Mouse (Mus musculus) gonadal fat pad, adult 2 months (tissue): ENCODE data around the gene 4930442H23Rik. TPM values are rescaled to one million over a fixed set of nuclear protein-coding genes. Genes with fewer than 3 reads are reported as not detected.
A peak's percentile ranks its signal among the peaks of the same experiment; 100 is the strongest.
"Not testable (repeated sequence)": the region's sequence is repeated elsewhere in the genome, so short reads cannot be mapped to it uniquely, and the experiment has no call there.

Experiments
- DNase-seq: peaks from one replicate; pipeline ENCODE4 v3.0.0-alpha.2; 2012; ENCODE audit warnings: low read depth
- polyA plus RNA-seq: library from polyadenylated mRNA; depleted of rRNA; stranded (reverse); fragments of >200 nt; gene quantifications from 2 replicates; pipeline ENCODE4 v1.2.3, GENCODE M21; 2012

The 4930442H23Rik gene
- polyA plus RNA-seq, 1 experiment: not detected

DNA sequence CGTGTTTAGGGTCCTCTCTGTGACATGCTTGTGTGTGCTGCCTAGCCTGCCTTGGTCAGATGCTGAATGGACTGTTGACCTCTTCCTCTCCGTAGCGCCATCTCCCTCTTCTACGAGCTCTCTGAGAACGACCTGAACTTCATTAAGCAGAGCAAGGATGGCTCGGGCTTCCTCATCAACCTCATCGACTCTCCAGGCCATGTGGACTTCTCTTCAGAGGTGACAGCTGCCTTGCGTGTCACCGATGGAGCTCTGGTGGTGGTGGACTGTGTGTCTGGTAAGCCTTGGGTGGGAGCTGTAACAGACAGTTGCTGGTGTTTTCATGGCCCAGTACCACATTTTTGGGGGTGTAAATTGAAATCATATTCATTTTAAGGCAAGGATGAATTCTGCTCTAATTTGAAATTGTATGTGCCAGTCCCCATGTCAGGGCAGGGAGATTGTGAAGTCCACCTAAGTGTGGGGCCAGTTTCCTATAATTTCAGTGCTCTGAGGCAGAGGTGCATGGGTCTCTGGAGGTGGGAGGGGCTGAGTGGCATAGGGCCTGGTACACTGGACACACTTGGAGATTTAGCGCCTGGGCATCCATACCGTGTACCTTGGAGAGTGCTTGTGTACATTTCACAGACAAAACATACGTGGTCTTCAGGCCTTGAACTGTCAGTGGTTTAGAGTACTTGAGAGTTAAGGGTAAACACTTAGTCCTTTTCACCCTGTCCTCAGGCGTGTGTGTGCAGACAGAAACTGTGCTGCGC, 5.5 kb downstream of the 4930442H23Rik start:
- DNase-seq: no peak

- no peak for DNase-seq
Observed at GRCm38 (mm10) chr10:81177491-81177925, 6.1 kb downstream of the 4930442H23Rik start.

GRCm38 (mm10) chr10:81176466-81177271, 7.0 kb downstream of the 4930442H23Rik start, which contains the start of gene Eef2:
Gene Eef2, plus strand, starts transcription at chr10:81176631.
- DNase-seq: no peak

- no peak for DNase-seq
Observed at GRCm38 (mm10) chr10:81175936-81176465, 7.6 kb downstream of the 4930442H23Rik start.

DNA sequence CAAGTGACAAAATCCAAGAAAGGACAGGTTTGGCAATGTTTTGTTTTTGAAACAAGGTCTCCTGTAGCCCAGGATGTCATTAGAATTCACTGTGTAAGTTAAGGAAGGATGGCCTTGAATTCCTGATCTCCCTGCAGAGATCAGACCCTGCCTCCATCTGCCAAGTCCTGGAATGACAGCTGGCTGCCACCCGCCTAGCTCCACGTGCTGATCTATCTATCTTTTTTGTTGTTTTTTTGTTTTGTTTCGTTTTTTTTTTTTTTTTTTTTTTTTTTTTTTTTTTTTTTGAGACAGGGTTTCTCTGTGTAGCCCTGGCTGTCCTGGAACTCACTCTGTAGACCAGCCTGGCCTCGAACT, 8.3 kb downstream of the 4930442H23Rik start:
- DNase-seq: not testable (repeated sequence)

- DNase-seq: no peak
Observed at GRCm38 (mm10) chr10:81174617-81175344, 8.9 kb downstream of the 4930442H23Rik start.

- DNase-seq: no peak
Observed at GRCm38 (mm10) chr10:81173132-81173531, 10.5 kb downstream of the 4930442H23Rik start.

DNA sequence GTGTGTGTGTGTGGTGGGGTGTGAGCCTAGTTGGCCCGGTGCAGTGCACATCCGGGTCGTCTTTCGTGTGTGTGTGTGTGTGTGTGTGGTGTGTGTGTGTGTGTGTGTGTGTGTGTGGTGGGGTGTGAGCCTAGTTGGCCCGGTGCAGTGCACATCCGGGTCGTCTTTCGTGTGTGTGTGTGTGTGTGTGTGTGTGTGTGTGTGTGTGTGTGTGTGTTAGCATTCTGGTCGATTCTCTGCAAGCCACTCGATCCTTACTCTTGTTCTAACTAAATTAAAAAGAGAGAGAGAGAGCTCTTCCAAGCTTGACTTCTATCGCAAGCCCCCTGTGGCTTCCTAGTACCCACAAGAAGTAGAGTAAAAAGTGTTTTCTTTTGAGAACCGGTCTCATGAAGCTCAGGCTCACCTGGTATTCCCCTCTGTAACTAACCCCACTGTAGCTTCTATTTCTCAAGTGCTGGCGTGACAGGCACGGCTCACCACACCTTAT, 14.2 kb downstream of the 4930442H23Rik start:
- not testable (repeated sequence) for DNase-seq

DNA sequence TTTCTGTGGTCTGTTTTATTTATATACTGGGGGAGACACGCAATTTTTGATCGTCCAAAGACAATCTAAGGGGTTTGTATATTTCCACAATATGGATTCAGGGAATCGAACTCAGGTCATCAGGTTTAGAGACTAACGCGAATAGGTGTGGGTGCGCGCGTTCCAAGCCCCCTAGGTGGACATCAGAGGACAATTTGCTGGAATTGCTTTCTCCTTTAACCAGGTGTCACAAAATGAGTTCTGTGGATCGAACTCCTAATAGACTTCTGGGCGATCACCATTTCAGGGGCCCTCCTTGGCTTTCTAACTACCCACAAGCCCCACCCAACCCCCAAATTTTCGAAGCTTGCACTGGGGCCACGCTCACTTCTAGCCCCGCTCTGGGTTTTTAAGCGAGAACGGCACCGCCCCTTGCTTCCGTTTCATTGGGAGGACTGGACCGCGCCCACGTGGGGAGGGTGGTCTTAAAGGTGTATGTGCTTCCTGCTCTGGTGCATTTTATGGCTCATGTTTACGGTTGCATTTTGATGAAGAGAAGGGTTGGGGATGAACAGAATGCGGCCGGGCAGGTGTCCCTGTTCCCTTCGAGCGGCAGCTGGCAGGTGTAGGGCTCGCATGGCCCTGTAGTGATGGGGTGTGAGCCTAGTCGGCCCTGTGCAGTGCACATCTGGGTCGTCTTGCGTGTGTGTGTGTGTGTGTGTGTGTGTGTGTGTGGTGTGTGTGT, 15.0 kb downstream of the 4930442H23Rik start:
- no peak for DNase-seq

- DNase-seq: no peak
Observed at GRCm38 (mm10) chr10:81168087-81168431, 15.6 kb downstream of the 4930442H23Rik start.

- DNase-seq: peak; percentile 91
Observed at GRCm38 (mm10) chr10:81167200-81168086, 16.2 kb downstream of the 4930442H23Rik start, which contains the start of gene Pias4. Gene Pias4, minus strand, starts transcription at chr10:81167923.

- DNase-seq: no peak
Observed at GRCm38 (mm10) chr10:81165118-81165517, 18.5 kb downstream of the 4930442H23Rik start.

- no peak for DNase-seq
Observed at GRCm38 (mm10) chr10:81162318-81162652, 21.4 kb downstream of the 4930442H23Rik start.

DNA sequence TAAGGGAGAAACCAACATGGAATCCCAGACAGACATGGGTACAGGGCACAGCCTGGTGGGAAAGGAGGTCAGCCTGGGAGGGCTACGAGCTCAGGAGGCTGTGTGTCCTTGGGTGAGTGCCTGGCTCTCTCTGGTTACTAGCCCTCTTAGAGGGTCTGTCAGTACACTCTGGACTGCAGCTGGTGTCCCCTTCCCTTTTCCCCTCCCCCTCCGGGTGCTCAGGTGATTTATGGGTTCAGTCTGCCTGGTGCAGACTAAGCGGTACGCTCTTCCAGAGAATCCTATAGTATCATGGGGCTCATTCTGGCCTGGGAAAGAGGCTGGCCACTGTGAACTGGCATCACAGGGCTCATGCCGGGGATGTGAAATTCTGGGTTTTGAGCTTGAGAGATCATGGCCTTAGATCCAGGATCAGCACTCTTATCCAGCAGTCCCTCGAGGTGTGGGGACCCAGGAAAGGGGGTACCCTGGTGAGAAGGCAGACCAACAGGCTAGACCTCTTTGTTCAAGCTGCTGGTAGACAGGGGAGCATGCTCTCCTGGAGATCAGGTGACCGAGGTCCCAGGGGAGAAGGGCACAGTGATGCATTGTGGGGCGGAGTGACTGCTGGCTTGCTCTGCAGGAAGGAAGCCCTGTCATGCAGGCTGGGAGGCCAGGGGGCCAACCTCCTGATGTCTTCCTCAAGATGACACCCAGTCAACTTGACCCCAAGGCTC, 21.9 kb downstream of the 4930442H23Rik start:
- DNase-seq: no peak

DNA sequence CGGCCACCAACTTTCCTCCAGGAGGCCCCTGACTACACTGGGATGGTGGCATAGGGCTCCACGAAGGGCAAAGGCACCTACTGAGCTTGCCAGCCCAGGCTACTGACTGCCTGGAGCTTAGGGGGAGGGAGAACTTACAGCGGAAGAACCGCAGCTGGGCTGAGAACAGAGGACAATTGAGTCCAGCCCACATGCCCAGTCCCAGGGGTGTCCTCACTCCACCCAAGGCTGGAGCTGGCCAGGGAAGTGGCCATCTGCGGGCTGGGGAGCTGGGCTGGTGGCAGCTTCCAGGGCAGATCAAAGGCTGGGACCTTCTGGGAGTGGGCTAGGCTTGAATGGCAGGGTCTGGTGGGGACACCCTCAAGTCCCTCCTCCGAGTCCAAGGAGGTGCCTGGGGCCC, 28.9 kb downstream of the 4930442H23Rik start:
- no peak for DNase-seq

DNA sequence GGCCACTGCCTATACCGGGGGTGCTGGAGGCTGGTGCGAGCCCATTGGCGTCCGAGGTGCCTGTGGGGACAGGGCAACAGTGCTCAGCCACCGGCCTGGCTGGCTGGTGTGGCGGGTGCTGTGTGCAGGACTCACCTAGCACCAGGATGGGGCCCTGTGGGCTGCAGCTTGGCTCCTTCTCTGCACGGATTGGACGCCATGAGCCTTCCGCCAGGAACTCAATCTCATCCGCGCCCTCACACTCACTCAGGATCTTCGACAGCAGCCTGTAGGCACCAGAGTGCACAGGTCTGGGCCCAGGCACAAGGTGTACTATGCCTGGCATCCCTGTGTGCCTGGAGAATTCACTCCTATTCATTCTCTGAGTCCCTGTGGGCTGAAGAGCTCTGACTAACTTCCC, 29.3 kb downstream of the 4930442H23Rik start:
- DNase-seq: no peak

- no peak for DNase-seq
Observed at GRCm38 (mm10) chr10:81152609-81153008, 31.0 kb downstream of the 4930442H23Rik start.

- no peak for DNase-seq
Observed at GRCm38 (mm10) chr10:81151261-81151660, 32.4 kb downstream of the 4930442H23Rik start.

- DNase-seq: no peak
Observed at GRCm38 (mm10) chr10:81146296-81146695, 37.4 kb downstream of the 4930442H23Rik start.

DNA sequence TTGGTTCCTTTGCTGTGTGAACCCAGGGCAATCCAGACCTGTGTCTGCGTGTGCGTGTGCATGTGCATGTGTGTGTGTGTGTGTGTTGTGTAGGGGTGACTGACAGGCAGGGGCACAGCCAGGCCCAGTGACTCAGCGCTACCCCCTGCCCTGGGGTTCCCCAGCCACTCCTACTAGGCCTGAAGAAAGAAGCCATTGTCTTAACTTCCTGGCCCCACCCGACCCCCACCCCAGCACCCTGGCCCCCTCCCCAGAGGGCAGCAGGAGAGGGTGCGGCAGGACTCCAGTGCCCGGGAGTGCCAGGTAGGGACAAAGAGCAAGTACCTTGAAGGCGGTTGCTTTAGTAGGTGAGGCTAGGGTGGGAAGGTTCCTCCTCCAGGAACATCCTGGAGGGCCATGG, 37.9 kb downstream of the 4930442H23Rik start:
- DNase-seq: no peak
